In the genomic region with DNA sequence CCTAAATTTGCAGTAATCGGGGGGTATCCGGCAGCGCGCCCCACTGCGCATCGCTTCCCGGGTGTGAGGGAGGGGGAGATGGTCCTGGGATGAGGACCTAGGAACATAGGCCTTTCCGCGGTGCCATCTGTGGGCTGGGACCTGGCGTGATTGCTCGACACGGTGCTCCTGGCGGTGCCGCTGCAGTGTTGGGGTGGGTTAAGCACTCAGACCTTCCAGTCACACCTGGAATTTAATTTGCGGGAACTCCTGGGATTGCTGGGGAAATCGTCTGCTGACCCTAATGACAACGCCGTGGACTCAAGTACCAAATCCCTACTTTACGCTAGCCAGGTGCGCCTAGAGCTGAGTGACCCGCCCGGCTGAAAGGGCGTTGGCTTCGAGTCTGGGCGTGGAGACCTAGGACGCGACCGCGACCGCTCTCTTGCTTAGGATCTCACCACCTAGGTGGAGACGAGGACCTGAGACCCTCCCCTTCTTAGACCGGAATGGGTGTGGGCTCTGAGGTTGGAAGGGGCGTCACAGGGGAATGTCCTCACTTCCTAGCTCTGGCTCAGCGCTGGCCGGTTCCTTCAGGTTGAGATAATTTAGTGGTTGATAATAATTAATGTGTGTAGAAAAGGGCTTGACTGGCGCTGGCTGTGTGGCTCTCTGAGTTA, we compare ENCODE assay signal across 8 mouse cellular contexts. TPM values are rescaled to one million over a fixed set of nuclear protein-coding genes. Genes with fewer than 3 reads are reported as not detected.
A peak's percentile ranks its signal among the peaks of the same experiment; 100 is the strongest.
DNase-seq lines count a peak whose midpoint lies in the region; ATAC-seq and TF ChIP-seq lines count a peak whose summit lies in the region.

No protein-coding gene starts in this region.

- no peak for TF ChIP-seq POLR2A in limb, embryonic 14.5 days (IDR thresholded peaks at IDR 0.05; ENCODE audit: borderline replicate concordance, extremely low read depth, insufficient read depth, insufficient read length)

- intact Hi-C loops in heart, postnatal 25 days (cut with DNase I) = loop anchor here (5.0 to 10.0 kb wide), 5 partner anchors 34 to 224 kb away; no protein-coding TSS in a partner anchor

- in situ Hi-C loops in Patski (cut with MboI; ENCODE audit: low pct_unique_long_range_greater_than_20kb) = loop anchor here (5.0 to 10.0 kb wide), 2 partner anchors 49 to 146 kb away; no protein-coding TSS in a partner anchor

- WGBS in embryonic facial prominence, embryonic 10.5 days = under 1% methylated on average over 36 of the region's 36 CpGs
- 1% methylated on average over 36 of the region's 36 CpGs for WGBS in hindbrain, embryonic 12.5 days
- 0% methylated on average over 36 of the region's 36 CpGs for WGBS in limb, embryonic 14.5 days

- TF ChIP-seq CTCF in Patski (IDR thresholded peaks at IDR 0.05) = no peak

- peak; percentile 13 for ATAC-seq in Patski
- peak; percentile 59 for ATAC-seq in hindbrain, embryonic 12.5 days (ENCODE audit: low FRiP score)
- ATAC-seq in limb, embryonic 14.5 days (ENCODE audit: low FRiP score, low read depth) = no peak

- peaks cover 53% of the 10 kb centered on the region for H3K4me1 ChIP-seq in embryonic facial prominence, embryonic 10.5 days
- H3K4me1 ChIP-seq in hindbrain, embryonic 12.5 days = peaks cover 28% of the 10 kb centered on the region
- peaks cover 36% of the 10 kb centered on the region for H3K4me1 ChIP-seq in limb, embryonic 14.5 days (ENCODE audit: control insufficient read depth, insufficient read depth, low read length)

- H3K4me2 ChIP-seq in hindbrain, embryonic 12.5 days (replicated peaks) = peak overlapping the region; percentile 85
- peak overlapping the region; percentile 82 for H3K4me2 ChIP-seq in limb, embryonic 14.5 days (replicated peaks; ENCODE audit: low read depth, low read length, severe bottlenecking)

- peak overlapping the region; percentile 89 for H3K27ac ChIP-seq in embryonic facial prominence, embryonic 10.5 days (replicated peaks)
- H3K27ac ChIP-seq in hindbrain, embryonic 12.5 days = peak overlapping the region; percentile 64; the same call in 1 of the 2 replicates
- peak overlapping the region; percentile 35 for H3K27ac ChIP-seq in limb, embryonic 14.5 days (replicated peaks; ENCODE audit: low read depth, low read length)

- DNase-seq in heart, adult 18-20 months = peak; percentile 37 to 46
- DNase-seq in heart, postnatal 25 days (ENCODE audit: low spot score) = no peak
- DNase-seq in Patski (ENCODE audit: low read depth, low spot score) = no peak
- DNase-seq in embryonic facial prominence, embryonic 10.5 days (ENCODE audit: low spot score) = peak; percentile 53
- no peak for DNase-seq in limb, embryonic 14.5 days (ENCODE audit: low spot score)
- DNase-seq in naive thymus-derived CD4-positive, alpha-beta T cell, adult 2 months (ENCODE audit: low read depth) = peak; percentile 49
- DNase-seq in layer of hippocampus, adult 8-10 months (ENCODE audit: low spot score in 2 of 2) = no peak

- CTCF ChIA-PET in Patski (lab: Charles Lee) = interaction anchor here (0.7 to 2.1 kb wide), 10 partner anchors 15 to 178 kb away, joined by 3 to 6 read pairs (median 3); a partner anchor contains a TSS

- no peaks in the 10 kb centered on the region for H3K9me3 ChIP-seq in embryonic facial prominence, embryonic 10.5 days
- H3K9me3 ChIP-seq in hindbrain, embryonic 12.5 days (replicated peaks) = no peaks in the 10 kb centered on the region
- no peaks in the 10 kb centered on the region for H3K9me3 ChIP-seq in limb, embryonic 14.5 days (ENCODE audit: control insufficient read depth, low read length)

- H3K9ac ChIP-seq in hindbrain, embryonic 12.5 days = peak overlapping the region; percentile 74
- peak overlapping the region; percentile 80 for H3K9ac ChIP-seq in limb, embryonic 14.5 days (ENCODE audit: low read depth, low read length, severe bottlenecking)

- POLR2A ChIA-PET in Patski (lab: Charles Lee) = interaction anchor here (0.9 to 1.5 kb wide), 7 partner anchors 22 to 176 kb away, joined by 3 to 7 read pairs (median 4); a partner anchor contains a TSS

- no peaks in the 10 kb centered on the region for H3K27me3 ChIP-seq in Patski
- 0 out of 2 replicates have a peak, but pooled peaks cover 4% of the 10 kb centered on the region for H3K27me3 ChIP-seq in embryonic facial prominence, embryonic 10.5 days (replicated peaks; ENCODE audit: low read depth, poor library complexity, severe bottlenecking)
- 0 out of 2 replicates have a peak, but pooled peaks cover 3% of the 10 kb centered on the region for H3K27me3 ChIP-seq in hindbrain, embryonic 12.5 days
- H3K27me3 ChIP-seq in limb, embryonic 14.5 days (ENCODE audit: control insufficient read depth, insufficient read depth, low read length) = no peaks in the 10 kb centered on the region

- H3K4me3 ChIP-seq in embryonic facial prominence, embryonic 10.5 days = peak overlapping the region; percentile 82
- H3K4me3 ChIP-seq in hindbrain, embryonic 12.5 days = peak overlapping the region; percentile 60
- peak overlapping the region; percentile 87 for H3K4me3 ChIP-seq in limb, embryonic 14.5 days (replicated peaks; ENCODE audit: low read length)

- no peaks in the 10 kb centered on the region; the same call in 1 of the 2 replicates for H3K36me3 ChIP-seq in embryonic facial prominence, embryonic 10.5 days (replicated peaks)
- no peaks in the 10 kb centered on the region for H3K36me3 ChIP-seq in hindbrain, embryonic 12.5 days
- H3K36me3 ChIP-seq in limb, embryonic 14.5 days (ENCODE audit: control insufficient read depth, insufficient read depth, low read length) = no peaks in the 10 kb centered on the region

RNA-seq across cellular contexts. Expression of a gene that starts 0.8 kb away (rescaled TPM):
- total RNA-seq in heart, adult 18-20 months (2021) = 10 to 100 TPM; 21.8 to 22.6 TPM
- 10 to 100 TPM; 21.9 to 27.7 TPM for total RNA-seq in heart, postnatal 25 days (2021)
- polyA plus RNA-seq in Patski (2021) = 124 TPM
- polyA plus RNA-seq in embryonic facial prominence, embryonic 10.5 days (2016; fragmentation: Nextera tagmentation; extraction: Ambion mirVana) = 20.4 and 22.5 TPM in 2 replicates
- 32.4 and 37.3 TPM in 2 replicates for polyA plus RNA-seq in hindbrain, embryonic 12.5 days (2016; fragmentation: Nextera tagmentation; extraction: Ambion mirVana)
- 58.7 and 65.2 TPM in 2 replicates for polyA plus RNA-seq in limb, embryonic 14.5 days (2012; rRNA removed)
- polyA plus RNA-seq in limb, embryonic 14.5 days (2014; fragmentation: Nextera tagmentation; extraction: Ambion mirVana) = 39.4 and 46.5 TPM in 2 replicates
- total RNA-seq in layer of hippocampus, adult 8-10 months (2022) = 10 to 100 TPM; 61.3 to 89.9 (median 77.8) TPM

RNA-seq across cellular contexts. Expression of a gene that starts 27.2 kb away (rescaled TPM):
- not detected for total RNA-seq in heart, adult 18-20 months (2021)
- total RNA-seq in heart, postnatal 25 days (2021) = not detected
- polyA plus RNA-seq in Patski (2021) = not detected
- not detected in 2 replicates for polyA plus RNA-seq in embryonic facial prominence, embryonic 10.5 days (2016; fragmentation: Nextera tagmentation; extraction: Ambion mirVana)
- polyA plus RNA-seq in hindbrain, embryonic 12.5 days (2016; fragmentation: Nextera tagmentation; extraction: Ambion mirVana) = not detected in 2 replicates
- polyA plus RNA-seq in limb, embryonic 14.5 days (2012; rRNA removed) = not detected in 2 replicates
- polyA plus RNA-seq in limb, embryonic 14.5 days (2014; fragmentation: Nextera tagmentation; extraction: Ambion mirVana) = not detected in 2 replicates
- total RNA-seq in layer of hippocampus, adult 8-10 months (2022) = not detected

Comparison
In these comparisons a context has a peak if more than half of its experiments do, and no peak if none do; other contexts are left out.
1. DNase-seq: peak in heart, adult 18-20 months (2 of 2), embryonic facial prominence, embryonic 10.5 days (single experiment) and naive thymus-derived CD4-positive, alpha-beta T cell, adult 2 months (single experiment); none in heart, postnatal 25 days (single experiment), Patski (single experiment), limb, embryonic 14.5 days (single experiment) and layer of hippocampus, adult 8-10 months (0 of 2).
2. H3K27ac ChIP-seq: peak in every context shown above with its lines; median percentile 89 in embryonic facial prominence, embryonic 10.5 days; 64 in hindbrain, embryonic 12.5 days; 35 in limb, embryonic 14.5 days.
3. Peak in every context shown above with its lines, with median percentiles within 50 percentile points of each other: H3K4me3 ChIP-seq.